Mouse (Mus musculus) MEL (cell line): ENCODE data around the gene Gm49358. TPM values are rescaled to one million over a fixed set of nuclear protein-coding genes. Genes with fewer than 3 reads are reported as not detected.

Source experiments
- DNase-seq: peaks from one replicate; pipeline ENCODE4 v3.0.0; 2011; ENCODE audit warnings: low read depth, low spot score
- H3K27ac ChIP-seq: 2 replicates; pipeline ENCODE4 v1.5.1; 2012; ENCODE audit warnings: low read depth, mild to moderate bottlenecking, control low read depth, low read length, moderate library complexity; ENCODE audit not compliant: control insufficient read depth
- H3K27me3 ChIP-seq, 2 experiments: fragments of 150-350 bp in 1 of 2; sonication (generic) in 1 of 2; 2 replicates each; pipeline ENCODE4 v1.6.1; 2012; ENCODE audit warnings: low read length in 2 of 2, mild to moderate bottlenecking in 2 of 2, improper control_type of control experiment in 1 of 2, moderate library complexity in 1 of 2; ENCODE audit not compliant: insufficient read depth in 2 of 2, control insufficient read depth in 1 of 2
- H3K36me3 ChIP-seq, 2 experiments: 2 replicates each; pipeline ENCODE4 v1.6.1; 2012 to 2014; ENCODE audit warnings: low read length in 2 of 2, improper control_type of control experiment in 1 of 2, inconsistent platforms in 1 of 2, mild to moderate bottlenecking in 1 of 2; ENCODE audit not compliant: insufficient read depth in 2 of 2, control insufficient read depth in 1 of 2
- H3K4me1 ChIP-seq, 2 experiments: fragments of 150-350 bp in 1 of 2; sonication (generic) in 1 of 2; 2 replicates each; pipeline ENCODE4 v1.6.1; 2012; ENCODE audit warnings: low read length in 2 of 2, improper control_type of control experiment in 1 of 2, mild to moderate bottlenecking in 1 of 2; ENCODE audit not compliant: insufficient read depth in 2 of 2, control insufficient read depth in 1 of 2
- H3K4me3 ChIP-seq, 2 experiments: fragments of 150-350 bp in 1 of 2; sonication (generic) in 1 of 2; 2 replicates each; pipeline ENCODE4 v1.5.1; 2012; ENCODE audit warnings: low read depth in 2 of 2, low read length in 2 of 2, mild to moderate bottlenecking in 2 of 2, moderate library complexity in 2 of 2, control low read depth in 1 of 2, improper control_type of control experiment in 1 of 2; ENCODE audit not compliant: control insufficient read depth in 1 of 2, insufficient read depth in 1 of 2
- H3K79me2 ChIP-seq: 2 replicates; pipeline ENCODE4 v1.6.1; 2012; ENCODE audit warnings: mild to moderate bottlenecking, low read length, moderate library complexity; ENCODE audit not compliant: control insufficient read depth, poor library complexity, insufficient read depth
- H3K9ac ChIP-seq: 2 replicates; pipeline ENCODE4 v1.6.1; 2012; ENCODE audit warnings: low read depth, mild to moderate bottlenecking, control low read depth, low read length, moderate library complexity; ENCODE audit not compliant: control insufficient read depth, poor library complexity, severe bottlenecking
- H3K9me3 ChIP-seq: fragments of 150-350 bp; sonication (generic); replicated peaks from 2 replicates; pipeline ENCODE4 v1.6.1; 2012; ENCODE audit warnings: mild to moderate bottlenecking, low read length, improper control_type of control experiment, moderate library complexity; ENCODE audit not compliant: insufficient read depth
- BHLHE40 ChIP-seq: IDR thresholded peaks from 2 replicates; pipeline ENCODE4 v1.6.1; 2012; ENCODE audit warnings: low read depth, mild to moderate bottlenecking, inconsistent platforms, low read length, improper control_type of control experiment, borderline replicate concordance
- CHD1 ChIP-seq: IDR thresholded peaks from 2 replicates; pipeline ENCODE4 v1.6.1; 2012; ENCODE audit warnings: low read depth, mild to moderate bottlenecking, inconsistent platforms, low read length, improper control_type of control experiment
- CHD2 ChIP-seq: IDR thresholded peaks from 2 replicates; pipeline ENCODE4 v1.6.1; 2011; ENCODE audit warnings: low read length, improper control_type of control experiment
- E2F4 ChIP-seq: IDR thresholded peaks from 2 replicates; pipeline ENCODE4 v1.6.1; 2011; ENCODE audit warnings: low read depth, low read length, improper control_type of control experiment, borderline replicate concordance
- ELF1 ChIP-seq: IDR thresholded peaks from 2 replicates; pipeline ENCODE4 v1.6.1; 2014; ENCODE audit warnings: low read depth, mild to moderate bottlenecking, inconsistent platforms, low read length, improper control_type of control experiment, moderate library complexity
- GATA1 ChIP-seq: IDR thresholded peaks from 2 replicates; pipeline ENCODE4 v1.6.1; 2011; ENCODE audit warnings: low read depth, low read length, improper control_type of control experiment
- HCFC1 ChIP-seq: IDR thresholded peaks from 2 replicates; pipeline ENCODE4 v1.6.1; 2012; ENCODE audit warnings: low read depth, mild to moderate bottlenecking, inconsistent platforms, low read length, improper control_type of control experiment, moderate library complexity
- KAT2A ChIP-seq: conservative IDR thresholded peaks from 2 replicates; pipeline ENCODE4 v1.6.1; 2012; ENCODE audit warnings: low read depth, low read length, improper control_type of control experiment, inconsistent platforms
- MAFK ChIP-seq: IDR thresholded peaks from 2 replicates; pipeline ENCODE4 v1.6.1; 2011; ENCODE audit warnings: low read depth, mild to moderate bottlenecking, low read length, improper control_type of control experiment, borderline replicate concordance
- MAX ChIP-seq: IDR thresholded peaks from 2 replicates; pipeline ENCODE4 v1.6.1; 2011; ENCODE audit warnings: low read length, improper control_type of control experiment
- MAZ ChIP-seq: IDR thresholded peaks from 2 replicates; pipeline ENCODE4 v1.6.1; 2012; ENCODE audit warnings: low read depth, mild to moderate bottlenecking, inconsistent platforms, low read length, improper control_type of control experiment
- MEF2A ChIP-seq: IDR thresholded peaks from 2 replicates; pipeline ENCODE4 v1.6.1; 2014; ENCODE audit warnings: low read depth, mild to moderate bottlenecking, inconsistent platforms, low read length, improper control_type of control experiment; ENCODE audit not compliant: poor library complexity, insufficient replicate concordance, severe bottlenecking; ENCODE audit errors: extremely low read depth
- MYC ChIP-seq: IDR thresholded peaks from 2 replicates; pipeline ENCODE4 v1.6.1; 2011; ENCODE audit warnings: low read depth, mild to moderate bottlenecking, low read length, improper control_type of control experiment, moderate library complexity
- NELFE ChIP-seq: IDR thresholded peaks from 2 replicates; pipeline ENCODE4 v1.6.1; 2011; ENCODE audit warnings: low read depth, low read length, improper control_type of control experiment
- NRF1 ChIP-seq: IDR thresholded peaks from 2 replicates; pipeline ENCODE4 v1.6.1; 2014; ENCODE audit warnings: low read depth, mild to moderate bottlenecking, inconsistent platforms, low read length, improper control_type of control experiment, moderate library complexity; ENCODE audit not compliant: poor library complexity, insufficient read depth, severe bottlenecking
- POLR2A ChIP-seq, 2 experiments: IDR thresholded peaks; 2 replicates each; pipeline ENCODE4 v1.6.1; 2011 to 2012; ENCODE audit warnings: low read length in 2 of 2, mild to moderate bottlenecking in 2 of 2, control low read depth in 1 of 2, improper control_type of control experiment in 1 of 2, low read depth in 1 of 2, moderate library complexity in 1 of 2; ENCODE audit not compliant: control insufficient read depth in 1 of 2, insufficient read depth in 1 of 2, poor library complexity in 1 of 2
- POLR2AphosphoS2 ChIP-seq: IDR thresholded peaks from 2 replicates; pipeline ENCODE4 v1.6.1; 2011; ENCODE audit warnings: low read length, improper control_type of control experiment
- POLR2AphosphoS5 ChIP-seq: IDR thresholded peaks from 2 replicates; pipeline ENCODE4 v1.6.1; 2012; ENCODE audit warnings: low read depth, borderline replicate concordance, mild to moderate bottlenecking, inconsistent platforms, low read length, moderate library complexity, mixed read lengths
- RAD21 ChIP-seq: IDR thresholded peaks from 2 replicates; pipeline ENCODE4 v1.6.1; 2011; ENCODE audit warnings: mild to moderate bottlenecking, low read depth, low read length, improper control_type of control experiment
- RCOR1 ChIP-seq: IDR thresholded peaks from 2 replicates; pipeline ENCODE4 v1.6.1; 2012; ENCODE audit warnings: low read depth, mild to moderate bottlenecking, inconsistent platforms, low read length, improper control_type of control experiment
- SIN3A ChIP-seq: IDR thresholded peaks from 2 replicates; pipeline ENCODE4 v1.6.1; 2012; ENCODE audit warnings: low read length, improper control_type of control experiment, inconsistent platforms
- SMC3 ChIP-seq: IDR thresholded peaks from 2 replicates; pipeline ENCODE4 v1.6.1; 2011; ENCODE audit warnings: low read depth, low read length, improper control_type of control experiment
- TAL1 ChIP-seq: IDR thresholded peaks from 2 replicates; pipeline ENCODE4 v1.6.1; 2012; ENCODE audit warnings: mild to moderate bottlenecking, inconsistent platforms, low read length, moderate library complexity, mixed read lengths
- TBP ChIP-seq: IDR thresholded peaks from 2 replicates; pipeline ENCODE4 v1.8.0; 2011; ENCODE audit warnings: low read depth, low read length, improper control_type of control experiment
- UBTF ChIP-seq: IDR thresholded peaks from 2 replicates; pipeline ENCODE4 v1.6.1; 2012; ENCODE audit warnings: low read depth, mild to moderate bottlenecking, inconsistent platforms, low read length, improper control_type of control experiment, moderate library complexity, borderline replicate concordance; ENCODE audit not compliant: insufficient read depth
- USF1 ChIP-seq: IDR thresholded peaks from 2 replicates; pipeline ENCODE4 v1.6.1; 2014; ENCODE audit warnings: low read depth, mild to moderate bottlenecking, inconsistent platforms, low read length, improper control_type of control experiment, moderate library complexity
- ZKSCAN1 ChIP-seq: IDR thresholded peaks from 2 replicates; pipeline ENCODE4 v1.6.1; 2012; ENCODE audit warnings: low read depth, mild to moderate bottlenecking, inconsistent platforms, low read length, improper control_type of control experiment, moderate library complexity
- ZNF384 ChIP-seq: IDR thresholded peaks from 2 replicates; pipeline ENCODE4 v1.6.1; 2012; ENCODE audit warnings: low read depth, mild to moderate bottlenecking, inconsistent platforms, low read length, improper control_type of control experiment
- polyA plus RNA-seq, 2 experiments: library from polyadenylated mRNA; stranded (reverse) in 1 of 2; unstranded in 1 of 2; fragments of >175 nt in 1 of 2; fragments of >200 nt in 1 of 2; gene quantifications; 2 replicates each; pipeline versions ENCODE4 v1.2.1 to v1.2.4; 2012; ENCODE audit warnings: low replicate concordance in 2 of 2, low read depth in 1 of 2; ENCODE audit not compliant: insufficient read length in 2 of 2, insufficient read depth in 1 of 2, missing spikeins in 1 of 2
- total RNA-seq: library from RNA; depleted of rRNA; stranded (reverse); fragments of 300-350 nt; gene quantifications from 2 replicates; pipeline ENCODE4 v1.2.3, GENCODE M21; 2012

The Gm49358 gene
- total and polyA plus RNA-seq, 3 experiments = 1.3 TPM; not detected in 2

GRCm38 (mm10) chr10:86761722-86762383 is 1.9 kb upstream of the Gm49358 start:
- H3K4me1 ChIP-seq = peaks cover 11% of the 10 kb centered on the region in 2 experiments
- TF ChIP-seq E2F4 (no peak), UBTF (no peak), MAX (no peak), SIN3A (no peak), MAFK (no peak), USF1 (no peak), HCFC1 (no peak), NELFE (no peak), CHD2 (no peak), NRF1 (no peak), POLR2A (IDR thresholded peaks at IDR 0.05; ENCODE audit: control insufficient read depth in 1 of 2, insufficient read depth in 1 of 2, low read depth in 1 of 2, low read length in 2 of 2, poor library complexity in 1 of 2) (no peak), POLR2AphosphoS5 (no peak), GATA1 (no peak), BHLHE40 (no peak), MEF2A (no peak), TAL1 (no peak), MAZ (no peak), TBP (no peak), ZKSCAN1 (no peak), ZNF384 (no peak)
- TF ChIP-seq, all 39 proteins: peak for 0

GRCm38 (mm10) chr10:86762384-86762730 is 1.4 kb upstream of the Gm49358 start:
- Histone ChIP-seq H3K4me3 (no peak overlapping the region), H3K9ac (no peak overlapping the region), H3K9me3 (no peaks in the 10 kb centered on the region), H3K27ac (no peak overlapping the region), H3K79me2 (no peaks in the 10 kb centered on the region), H3K4me1 (peaks cover 6 to 9% of the 10 kb centered on the region in 2 experiments), H3K36me3 (peaks cover 0 to 5% of the 10 kb centered on the region in 2 experiments; a peak in 2 of 4 replicates)
- no peak for DNase-seq
- TF ChIP-seq ZNF384 (no peak), USF1 (no peak), RCOR1 (no peak), SMC3 (no peak), POLR2AphosphoS2 (no peak), ELF1 (no peak), POLR2AphosphoS5 (no peak), RAD21 (no peak), KAT2A (no peak), ZKSCAN1 (no peak), MYC (no peak), TBP (no peak), CHD1 (no peak), MAFK (no peak)
- TF ChIP-seq, all 39 proteins: peak for 0
- no peaks in the 10 kb centered on the region for H3K27me3 ChIP-seq

More at GRCm38 (mm10) chr10:86761722-86762383, 1.9 kb upstream of the Gm49358 start:
- Histone ChIP-seq H3K27me3 (no peaks in the 10 kb centered on the region), H3K27ac (no peak overlapping the region), H3K79me2 (no peaks in the 10 kb centered on the region), H3K4me3 (no peak overlapping the region), H3K9me3 (no peaks in the 10 kb centered on the region), H3K36me3 (peaks cover 0 to 10% of the 10 kb centered on the region in 2 experiments; a peak in 2 of 4 replicates), H3K9ac (no peak overlapping the region)
- DNase-seq = no peak
